Mouse (Mus musculus) thymus, adult 2 months (tissue): ENCODE data around the gene Acot1. TPM values are rescaled to one million over a fixed set of nuclear protein-coding genes. Genes with fewer than 3 reads are reported as not detected.
A peak's percentile ranks its signal among the peaks of the same experiment; 100 is the strongest.
"Not testable (repeated sequence)": the region's sequence is repeated elsewhere in the genome, so short reads cannot be mapped to it uniquely, and the experiment has no call there.

ENCODE experiments used
- DNase-seq: peaks from one replicate; pipeline ENCODE4 v3.0.0; 2021
- H3K27ac ChIP-seq: fragments of 200-500 bp; 2 replicates; pipeline ENCODE4 v1.5.1; 2012; ENCODE audit warnings: low read length, control low read depth; ENCODE audit not compliant: control insufficient read depth, insufficient read depth
- H3K27me3 ChIP-seq: fragments of 200-500 bp; 2 replicates; pipeline ENCODE4 v1.6.1; 2012; ENCODE audit warnings: mild to moderate bottlenecking, low read length, moderate library complexity, mixed read lengths; ENCODE audit not compliant: control insufficient read depth, insufficient read depth
- H3K36me3 ChIP-seq: fragments of 200-500 bp; 2 replicates; pipeline ENCODE4 v1.6.1; 2012; ENCODE audit warnings: mild to moderate bottlenecking, low read length, moderate library complexity; ENCODE audit not compliant: control insufficient read depth, insufficient read depth
- H3K4me1 ChIP-seq: fragments of 200-500 bp; replicated peaks from 2 replicates; pipeline ENCODE4 v1.6.1; 2012; ENCODE audit warnings: low read length; ENCODE audit not compliant: control insufficient read depth, insufficient read depth
- H3K4me3 ChIP-seq: fragments of 200-500 bp; 2 replicates; pipeline ENCODE4 v1.5.1; 2012; ENCODE audit warnings: mild to moderate bottlenecking, low read length, control low read depth, moderate library complexity; ENCODE audit not compliant: control insufficient read depth, insufficient read depth
- CTCF ChIP-seq: fragments of 200-500 bp; IDR thresholded peaks from 2 replicates; pipeline ENCODE4 v1.5.1; 2012; ENCODE audit warnings: mild to moderate bottlenecking, control low read depth, low read length, moderate library complexity, borderline replicate concordance; ENCODE audit not compliant: control insufficient read depth, poor library complexity, insufficient read depth; ENCODE audit errors: extremely low read depth
- POLR2A ChIP-seq: fragments of 200-500 bp; IDR thresholded peaks from 2 replicates; pipeline ENCODE4 v1.6.1; 2012; ENCODE audit warnings: mild to moderate bottlenecking, low read length, control low read depth, moderate library complexity; ENCODE audit not compliant: control insufficient read depth, poor library complexity, insufficient read depth; ENCODE audit errors: extremely low read depth
- WGBS: fragments of 180-500 bp; shearing (Covaris S2); methylation state at CpG from one replicate; pipeline ENCODE4 v1.1.7; 2018; 5-methylcytosine and 5-hydroxymethylcytosine counted together
- polyA plus RNA-seq: library from polyadenylated mRNA; depleted of rRNA; stranded (reverse); fragments of >200 nt; gene quantifications from 2 replicates; pipeline ENCODE4 v1.2.3, GENCODE M21; 2012

Gene Acot1
- polyA plus RNA-seq, 1 experiment: 3.6 TPM

- no peaks in the 10 kb centered on the region for H3K27me3 ChIP-seq
- WGBS: 5% methylated on average over 4 of the region's 4 CpGs
- no peak overlapping the region for H3K4me3 ChIP-seq
These were observed 24.8 kb downstream of the Acot1 start for GRCm38 (mm10) chr12:84034108-84034507.

GRCm38 (mm10) chr12:84038241-84038640, 29.0 kb downstream of the Acot1 start, which contains the start of gene Acot4:
TSS of gene Acot4 (plus strand) at chr12:84038379.
- H3K4me1 ChIP-seq, H3K27me3 ChIP-seq, H3K36me3 ChIP-seq, H3K27ac ChIP-seq, DNase-seq: not testable (repeated sequence)
- H3K4me3 ChIP-seq: peak within 1 kb of the TSS; percentile 44
- 33% methylated on average over 32 of the region's 32 CpGs for WGBS

More at GRCm38 (mm10) chr12:84034108-84034507, 24.8 kb downstream of the Acot1 start:
- TF ChIP-seq POLR2A (no peak), CTCF (no peak)
- DNase-seq: no peak
- Histone ChIP-seq H3K4me1 (peaks cover 3% of the 10 kb centered on the region; the same call in 1 of the 2 replicates), H3K36me3 (no peaks in the 10 kb centered on the region), H3K27ac (no peak overlapping the region)

- peak within 1 kb of the TSS; percentile 44 for H3K4me3 ChIP-seq
- not testable (repeated sequence) for H3K36me3 ChIP-seq, H3K4me1 ChIP-seq, H3K27ac ChIP-seq, H3K27me3 ChIP-seq
- peak; percentile 3 for DNase-seq
- whole genome bisulfite sequencing: 37% methylated on average over 39 of the region's 39 CpGs
These were observed 29.4 kb downstream of the Acot1 start, which contains the start of gene Gm49366 for GRCm38 (mm10) chr12:84038691-84039111. TSS of gene Gm49366 (plus strand) at chr12:84038935.

GRCm38 (mm10) chr12:84042248-84042647, 33.0 kb downstream of the Acot1 start:
- no peaks in the 10 kb centered on the region for H3K36me3 ChIP-seq
- H3K27ac ChIP-seq: no peak overlapping the region
- WGBS: 92% methylated on average over 5 of the region's 5 CpGs
- no peak for TF ChIP-seq POLR2A
- TF ChIP-seq CTCF: no peak
- DNase-seq: no peak
- H3K4me3 ChIP-seq: no peak overlapping the region
- peaks cover 3% of the 10 kb centered on the region; the same call in 1 of the 2 replicates for H3K4me1 ChIP-seq
- no peaks in the 10 kb centered on the region for H3K27me3 ChIP-seq

GRCm38 (mm10) chr12:84044045-84044444, 34.8 kb downstream of the Acot1 start:
- Histone ChIP-seq H3K27ac (no peak overlapping the region), H3K27me3 (no peaks in the 10 kb centered on the region), H3K36me3 (no peaks in the 10 kb centered on the region), H3K4me1 (no peaks in the 10 kb centered on the region), H3K4me3 (no peak overlapping the region)
- no peak for DNase-seq
- no peak for TF ChIP-seq CTCF
- WGBS: 95% methylated on average over 2 of the region's 2 CpGs

- TF ChIP-seq POLR2A (no peak), CTCF (no peak)
- 100% methylated on average over 1 of the region's 1 CpGs for WGBS
- Histone ChIP-seq H3K4me3 (no peak overlapping the region), H3K27ac (no peak overlapping the region), H3K4me1 (no peaks in the 10 kb centered on the region), H3K27me3 (no peaks in the 10 kb centered on the region), H3K36me3 (no peaks in the 10 kb centered on the region)
- no peak for DNase-seq
These were observed 37.6 kb downstream of the Acot1 start for GRCm38 (mm10) chr12:84046906-84047305.

GRCm38 (mm10) chr12:84050744-84051143, 41.5 kb downstream of the Acot1 start:
- H3K27me3 ChIP-seq, H3K36me3 ChIP-seq, DNase-seq, H3K4me3 ChIP-seq, H3K4me1 ChIP-seq, H3K27ac ChIP-seq: not testable (repeated sequence)
- WGBS: 89% methylated on average over 5 of the region's 5 CpGs

GRCm38 (mm10) chr12:84051937-84052474, 42.7 kb downstream of the Acot1 start, which contains the start of gene Acot3:
TSS of gene Acot3 (plus strand) at chr12:84052144.
- no peak for DNase-seq
- Histone ChIP-seq H3K27me3 (peaks cover 3% of the 10 kb centered on the region; the same call in 1 of the 2 replicates), H3K27ac (no peak within 1 kb of the TSS), H3K4me1 (no peaks in the 10 kb centered on the region; the same call in 1 of the 2 replicates), H3K4me3 (no peak within 1 kb of the TSS), H3K36me3 (no peaks in the 10 kb centered on the region)
- 52% methylated on average over 5 of the region's 5 CpGs for WGBS
- TF ChIP-seq POLR2A (no peak), CTCF (no peak)
